Mouse (Mus musculus): ENCODE data around the gene Lmx1a.

Gene Lmx1a

DNA sequence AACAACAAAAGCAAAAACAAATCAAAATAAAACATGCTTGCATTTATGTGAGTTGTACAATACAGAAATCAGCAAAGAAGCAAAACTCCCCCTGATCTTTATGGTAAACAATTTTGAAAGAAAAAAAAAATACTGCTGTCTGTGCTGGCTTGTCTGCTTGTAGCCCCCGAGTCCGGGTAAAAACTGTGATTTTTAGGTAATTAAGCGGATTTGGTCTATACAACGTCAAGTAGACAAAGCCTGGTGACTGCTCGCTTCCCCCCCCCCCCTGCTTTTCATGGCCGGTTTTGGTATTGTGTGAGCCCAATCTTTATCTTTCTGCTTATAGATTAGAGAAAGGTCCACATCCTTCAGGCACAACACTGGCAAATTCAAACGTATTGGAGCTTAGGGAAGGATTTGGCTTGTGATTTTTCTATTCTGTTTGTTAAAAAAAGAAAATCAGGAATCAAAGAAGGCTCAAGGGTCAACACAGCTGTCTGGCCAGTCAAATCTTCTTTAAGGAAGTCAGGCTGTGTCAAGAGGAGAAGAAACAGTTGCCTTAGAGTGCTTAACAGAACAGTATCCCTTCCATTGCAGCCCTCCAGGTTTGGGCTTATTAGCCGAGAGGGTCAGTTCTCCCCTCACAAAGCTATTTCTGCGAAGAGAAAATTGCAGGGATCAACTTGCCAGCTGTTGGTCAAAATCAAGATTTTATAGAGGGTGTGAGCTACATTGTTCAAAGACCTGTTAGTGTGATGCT lies 4.6 kb downstream of the Lmx1a start:
- no peak for DNase-seq (ENCODE audit: extremely low spot score, low spot score)

DNA sequence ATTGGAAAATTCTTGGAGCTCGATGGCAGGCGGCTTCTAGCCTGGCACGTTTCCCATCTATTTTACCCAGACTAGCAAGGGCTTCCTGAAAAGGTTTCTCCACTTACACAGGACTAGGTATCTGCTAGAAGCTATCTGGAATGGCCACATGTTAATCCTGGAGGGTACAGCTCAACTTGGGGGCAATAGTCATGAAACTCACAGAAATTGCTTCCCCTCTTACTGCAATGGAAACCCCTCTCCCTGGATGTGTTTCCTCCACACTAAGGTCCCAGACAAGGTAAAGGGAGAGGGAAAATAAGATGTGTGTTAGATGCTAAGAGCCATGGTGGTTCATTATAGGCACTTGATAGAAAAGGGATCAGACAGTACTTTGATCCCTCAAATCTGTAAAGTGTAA lies 5.7 kb downstream of the Lmx1a start:
- no peak for DNase-seq (ENCODE audit: extremely low spot score, low spot score)

DNA sequence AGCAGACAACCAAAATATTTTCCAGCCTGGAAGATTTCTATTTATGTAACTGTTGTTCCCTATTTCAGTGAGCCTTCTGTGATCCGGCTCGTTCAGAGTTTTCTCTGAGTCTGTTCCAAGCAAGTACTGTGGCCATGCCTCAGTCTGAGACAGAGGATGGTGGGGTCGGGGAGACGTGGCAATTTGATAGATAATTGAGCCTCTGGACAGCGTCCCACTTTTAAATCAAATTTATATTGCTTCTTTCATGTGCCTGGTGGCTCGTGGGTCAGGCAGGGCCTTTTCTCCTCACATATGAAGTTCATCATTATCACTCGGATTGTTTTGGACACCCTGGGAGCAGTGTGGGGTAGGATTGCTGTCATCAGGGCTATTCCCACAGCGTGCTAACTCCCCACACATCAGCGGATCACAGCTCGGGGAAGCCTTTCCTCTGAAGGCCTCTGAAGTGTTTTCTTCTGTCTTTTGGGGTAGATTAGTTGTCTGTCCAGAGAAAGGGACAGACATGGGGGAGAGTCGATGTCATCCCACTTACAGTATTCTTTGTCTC lies 6.9 kb downstream of the Lmx1a start:
- no peak for DNase-seq (ENCODE audit: extremely low spot score, low spot score)

DNA sequence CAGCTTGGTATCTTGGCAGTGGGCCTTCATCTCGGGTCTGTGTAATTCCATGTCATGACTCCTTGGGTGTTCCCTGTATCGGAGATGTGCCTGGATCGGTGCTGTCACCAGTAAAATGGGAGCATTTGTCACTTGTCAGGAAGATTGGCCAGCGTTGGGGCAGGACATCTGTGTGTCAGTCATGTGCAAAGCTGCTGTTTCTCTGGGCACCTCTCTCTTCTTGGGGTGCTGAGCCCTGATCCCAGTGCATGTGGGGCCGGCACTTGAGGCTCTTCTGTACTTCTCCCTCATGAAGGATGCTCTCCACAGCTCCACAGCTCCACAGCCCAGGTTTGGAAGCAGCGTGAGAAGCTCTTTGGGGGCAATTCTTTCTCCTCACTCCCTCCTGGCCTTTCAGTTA lies 10.7 kb downstream of the Lmx1a start:
- no peak for DNase-seq (ENCODE audit: extremely low spot score, low spot score)

DNA sequence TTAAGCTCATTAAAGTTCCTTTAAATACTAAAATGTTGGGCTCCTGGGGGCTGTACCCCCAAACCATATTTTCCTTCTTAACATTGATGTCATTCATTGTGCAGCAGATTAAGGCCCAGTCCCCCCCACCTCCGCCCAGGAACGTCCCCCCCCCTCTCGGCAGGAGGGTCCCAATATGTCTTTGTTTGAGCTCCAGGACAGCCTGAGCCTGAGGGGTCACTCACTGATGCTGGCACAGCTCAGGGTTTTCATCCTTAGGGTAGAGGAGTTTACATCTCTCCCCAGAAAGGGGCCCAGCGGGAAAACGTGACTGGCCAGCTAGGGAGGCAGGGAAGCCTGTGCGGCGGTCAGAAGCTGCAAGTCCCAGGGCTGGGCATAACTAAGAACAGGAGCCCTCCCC lies 11.2 kb downstream of the Lmx1a start:
- DNase-seq (ENCODE audit: extremely low spot score, low spot score): no peak

DNA sequence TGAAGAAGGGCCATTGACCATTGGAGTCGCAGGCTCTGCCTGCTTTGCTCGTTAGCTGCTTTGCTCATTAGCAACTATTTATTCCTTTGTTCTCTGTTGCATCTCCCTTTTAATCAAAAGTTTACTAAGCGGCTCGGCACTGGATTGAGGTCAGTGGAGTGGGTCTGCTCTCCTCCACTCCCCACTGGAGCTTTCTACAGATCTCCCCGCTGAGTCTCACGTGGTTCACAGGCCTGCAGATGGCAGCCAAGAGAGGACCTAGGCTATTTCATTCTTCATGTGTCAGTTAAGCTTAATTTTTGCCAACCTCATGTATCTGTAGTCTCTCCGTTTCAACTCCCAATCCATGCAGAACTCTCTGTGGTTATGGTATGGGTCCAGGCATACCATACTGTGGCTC lies 16.5 kb downstream of the Lmx1a start:
- DNase-seq (ENCODE audit: extremely low spot score, low spot score): no peak

DNA sequence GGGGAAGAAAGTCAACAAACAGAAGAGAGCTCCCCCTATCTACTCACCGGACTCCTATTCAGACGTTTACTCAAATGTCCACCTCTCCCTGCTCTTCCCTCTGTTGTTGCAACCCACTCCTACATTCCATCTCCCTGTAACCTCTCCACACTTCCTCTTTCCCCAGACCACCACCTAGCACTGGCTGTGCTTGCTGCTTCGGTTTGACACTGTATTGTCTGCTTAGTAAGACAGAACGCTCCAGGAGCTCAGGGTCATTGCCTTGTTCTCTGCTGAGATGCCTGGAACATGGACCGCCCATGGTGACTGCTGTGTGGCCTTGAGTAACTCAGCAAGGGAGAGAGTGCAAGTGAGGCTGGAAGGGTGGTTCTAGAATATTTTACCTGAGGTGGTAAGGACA lies 19.7 kb downstream of the Lmx1a start:
- no peak for DNase-seq (ENCODE audit: extremely low spot score, low spot score)

DNA sequence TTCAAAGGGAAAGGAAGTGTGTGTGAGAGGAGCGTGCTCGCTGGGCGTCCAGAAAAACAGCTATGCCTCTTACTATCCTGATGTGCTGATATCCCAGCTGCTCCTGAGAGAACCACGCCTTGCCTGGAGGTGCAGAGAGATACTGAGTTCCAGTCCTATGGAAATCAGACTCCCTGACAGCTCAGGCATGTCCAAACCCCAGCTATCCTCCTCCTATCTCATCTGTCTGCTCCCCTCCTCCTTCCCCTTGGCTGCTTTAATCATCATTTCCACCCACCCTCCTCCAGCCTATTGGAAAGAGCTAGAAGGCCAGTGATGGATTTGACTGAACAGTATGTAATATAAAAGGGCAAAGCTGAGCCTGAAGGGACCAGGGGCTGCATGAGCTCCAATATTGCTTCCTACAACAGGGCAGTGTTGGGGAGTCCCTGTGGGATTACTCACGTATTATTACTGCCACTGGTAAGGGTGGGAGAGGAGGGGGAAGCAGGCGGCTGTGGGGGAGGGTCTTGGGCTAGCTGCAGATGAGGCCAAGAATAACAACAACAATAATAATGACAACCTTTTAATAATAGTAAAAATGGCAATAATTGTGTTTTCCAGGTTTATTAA lies 26.8 kb downstream of the Lmx1a start:
- no peak for DNase-seq (ENCODE audit: extremely low spot score, low spot score)

DNA sequence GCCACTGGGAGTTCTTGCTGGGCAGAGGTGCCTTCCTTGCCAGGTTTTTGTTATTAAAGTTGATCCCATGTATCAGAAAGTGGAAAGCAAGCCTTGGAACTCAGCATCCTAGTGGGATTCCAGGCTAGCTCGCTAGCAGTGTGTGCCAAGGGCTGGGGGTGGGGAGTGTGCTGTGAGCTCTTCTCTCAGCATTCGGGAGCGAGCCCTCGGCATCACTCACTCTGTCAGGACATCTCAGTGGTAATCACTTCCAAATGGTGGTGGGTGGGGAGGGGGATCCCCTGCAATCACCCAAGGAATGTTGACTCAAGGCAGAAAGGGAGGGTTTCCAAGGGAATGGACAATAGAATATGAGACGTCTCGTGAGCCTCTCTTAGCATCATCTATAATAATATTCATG lies 45.4 kb downstream of the Lmx1a start:
- DNase-seq (ENCODE audit: extremely low spot score, low spot score): peak; percentile 48

DNA sequence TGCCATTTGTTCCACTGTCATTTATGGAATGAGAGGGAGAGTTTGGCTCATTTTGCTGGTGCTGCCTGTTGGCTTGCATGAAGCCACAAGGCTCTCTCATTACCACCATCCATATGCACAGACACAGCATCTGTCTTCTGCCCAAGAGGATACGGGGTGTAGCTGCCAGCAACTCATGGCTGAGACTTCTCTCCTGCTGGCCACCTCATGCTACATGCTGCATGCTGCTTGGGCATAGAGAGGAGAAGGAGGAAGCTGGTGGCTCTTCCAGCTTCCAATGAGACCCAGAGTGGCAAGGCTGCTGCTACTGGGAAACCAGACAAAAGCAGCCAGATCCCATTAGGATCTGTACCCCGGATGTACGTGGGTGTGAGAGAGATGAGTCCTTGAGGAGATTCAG lies 47.8 kb downstream of the Lmx1a start:
- DNase-seq (ENCODE audit: extremely low spot score, low spot score): no peak

DNA sequence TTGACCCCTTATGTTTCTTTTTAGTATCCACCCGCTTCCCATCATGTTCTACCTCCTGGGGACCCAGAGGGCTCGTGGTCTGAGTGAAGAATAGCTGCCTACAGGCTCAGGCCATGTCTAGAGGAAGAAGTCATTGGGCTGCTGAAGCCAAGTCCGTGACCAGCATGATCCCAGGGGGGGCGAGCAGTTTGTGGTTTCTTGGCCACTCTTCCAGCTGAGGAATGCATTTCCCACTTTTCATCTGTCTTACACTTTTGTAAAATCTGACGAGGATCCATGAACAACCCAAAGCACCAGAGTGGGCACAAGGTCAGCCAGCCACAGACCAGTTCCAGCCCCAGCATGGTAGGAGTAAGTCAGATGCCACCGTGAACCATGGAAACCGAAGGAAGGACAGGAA lies 50.2 kb downstream of the Lmx1a start:
- DNase-seq (ENCODE audit: extremely low spot score, low spot score): no peak

DNA sequence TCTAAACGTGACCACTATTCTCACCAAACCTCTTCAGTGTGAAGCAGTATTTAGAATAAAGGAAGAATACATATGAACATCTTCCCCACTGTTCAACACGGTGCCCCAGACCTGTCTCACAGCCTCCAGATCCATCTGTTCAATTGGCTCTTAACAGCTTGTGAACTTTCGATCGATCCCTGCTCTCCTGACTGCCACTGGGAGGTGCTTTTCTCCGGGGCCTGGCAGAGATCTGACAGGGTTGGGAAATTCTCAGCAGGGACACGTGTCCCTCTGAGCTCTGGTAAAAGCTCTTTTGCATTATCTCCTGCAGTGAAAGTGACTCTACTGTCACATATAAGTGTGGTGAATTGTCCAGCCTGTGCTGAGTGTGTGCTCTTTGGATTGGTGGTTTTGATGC lies 57.6 kb downstream of the Lmx1a start:
- DNase-seq (ENCODE audit: extremely low spot score, low spot score): no peak

DNA sequence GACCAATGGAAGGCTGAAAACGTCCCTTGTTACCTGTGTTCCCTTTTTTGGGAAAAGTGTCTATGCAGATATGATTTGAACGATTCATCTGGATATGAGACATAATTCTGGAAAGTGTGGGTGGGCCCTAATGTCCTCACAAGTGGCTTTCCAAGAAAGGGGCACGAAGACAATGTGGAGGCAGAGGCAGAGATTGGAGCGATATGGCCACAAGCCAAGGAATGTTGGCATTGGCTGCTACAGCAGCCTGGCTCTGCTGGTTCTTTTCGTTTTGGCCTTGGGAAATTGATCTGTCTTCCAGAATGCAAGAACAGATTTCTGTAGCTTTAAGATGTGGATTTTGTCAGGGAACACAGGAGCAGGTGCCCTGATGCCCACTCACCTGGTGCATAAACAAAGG lies 63.6 kb downstream of the Lmx1a start:
- no peak for DNase-seq (ENCODE audit: extremely low spot score, low spot score)

DNA sequence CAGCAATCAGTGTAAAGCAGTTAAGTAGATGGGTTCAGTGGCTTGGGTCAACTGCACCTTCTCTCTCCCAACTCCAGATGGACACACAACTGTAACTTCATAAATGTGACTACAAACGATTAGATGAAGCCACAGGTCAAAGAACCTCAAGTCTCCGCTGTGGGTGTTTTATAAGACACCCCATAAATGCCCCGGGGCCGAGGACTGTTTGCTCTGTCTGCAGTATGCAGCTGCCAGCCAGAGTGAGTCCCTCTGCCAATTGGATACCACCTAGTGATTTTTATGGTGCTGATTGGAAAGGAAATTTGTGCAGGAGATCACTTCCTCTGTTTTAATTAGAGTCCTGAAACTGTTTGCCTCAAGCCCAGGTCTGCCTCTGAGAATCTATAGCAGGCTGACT lies 65.0 kb downstream of the Lmx1a start:
- DNase-seq (ENCODE audit: extremely low spot score, low spot score): no peak

DNA sequence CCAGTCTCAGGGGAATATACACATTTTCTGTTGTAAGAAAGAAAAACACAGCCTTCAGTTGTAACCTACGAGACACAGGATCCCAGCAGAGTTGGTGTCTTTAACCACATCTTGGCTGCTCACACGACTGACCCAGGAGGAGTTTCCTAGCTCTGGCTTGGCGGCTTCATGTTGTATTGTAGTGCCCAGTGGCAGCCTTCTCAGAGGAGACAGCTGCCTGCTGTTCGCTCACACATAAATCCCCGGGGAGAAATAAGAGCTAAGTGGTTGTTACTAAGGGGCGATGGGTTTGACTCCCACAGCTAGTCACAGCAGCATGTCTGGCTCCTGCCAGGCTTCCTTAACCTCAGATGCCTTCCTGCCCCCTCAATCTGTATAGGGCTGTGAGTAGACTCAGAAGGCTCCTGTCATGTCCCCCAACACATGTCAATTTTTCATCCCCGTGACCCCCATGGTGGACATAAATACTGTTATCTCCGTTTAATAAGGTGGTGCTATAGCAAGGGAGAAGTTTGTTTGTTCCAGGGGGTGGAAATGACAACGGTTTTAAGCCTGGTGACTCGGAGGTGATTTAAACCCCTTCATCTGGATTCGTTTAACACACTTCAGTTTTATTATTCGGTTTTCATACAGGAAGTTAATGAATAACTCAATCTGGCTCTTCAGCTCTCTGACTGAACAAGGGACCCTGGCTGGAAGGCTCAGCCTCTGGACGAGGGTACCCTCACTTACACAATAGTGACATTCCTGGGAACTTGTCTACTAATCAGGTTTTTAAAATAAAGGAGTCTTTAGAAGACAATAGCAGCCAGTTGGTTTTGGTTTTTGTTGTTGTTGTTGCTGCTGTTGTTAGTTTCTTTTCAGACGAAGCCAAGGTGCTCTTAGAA lies 65.8 kb downstream of the Lmx1a start:
- no peak for DNase-seq (ENCODE audit: extremely low spot score, low spot score)

DNA sequence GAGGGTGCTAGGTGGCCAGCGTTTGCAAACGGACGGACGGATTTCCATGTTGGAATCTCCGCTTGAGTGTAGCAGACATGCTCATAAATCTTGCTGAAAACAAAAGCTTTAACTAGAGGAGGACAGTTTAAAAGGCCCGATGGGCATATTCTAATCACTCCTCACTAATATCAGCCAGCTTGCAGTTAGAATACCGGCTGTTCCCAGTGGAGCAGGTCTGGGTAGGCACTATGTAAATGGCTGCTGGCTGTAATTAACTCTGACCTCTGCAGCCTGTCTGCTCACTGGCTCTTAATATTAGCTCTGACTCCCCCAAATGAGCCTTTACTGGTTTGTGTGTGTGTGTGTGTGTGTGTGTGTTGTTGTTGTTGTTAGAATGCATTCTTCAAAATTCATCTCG lies 69.2 kb downstream of the Lmx1a start:
- no peak for DNase-seq (ENCODE audit: extremely low spot score, low spot score)

DNA sequence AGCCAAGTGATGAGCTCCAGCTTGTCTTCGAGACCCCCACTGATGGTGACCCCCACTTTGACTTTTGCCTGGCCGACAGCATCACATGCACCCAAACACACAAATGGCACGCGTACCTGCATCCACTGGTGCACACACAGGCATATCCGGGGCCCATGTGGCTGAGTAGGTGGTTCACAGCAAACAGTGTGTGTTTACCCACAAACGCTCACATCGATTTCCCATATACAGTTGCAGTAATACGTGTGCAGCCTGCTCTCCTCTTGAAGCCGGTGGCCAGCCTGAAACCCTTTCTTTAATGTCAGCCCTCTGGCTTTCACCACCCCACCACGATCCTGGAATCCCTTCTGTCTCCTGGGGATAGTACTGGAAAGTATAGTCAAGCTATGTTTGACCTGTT lies 71.3 kb downstream of the Lmx1a start:
- no peak for DNase-seq (ENCODE audit: extremely low spot score, low spot score)

DNA sequence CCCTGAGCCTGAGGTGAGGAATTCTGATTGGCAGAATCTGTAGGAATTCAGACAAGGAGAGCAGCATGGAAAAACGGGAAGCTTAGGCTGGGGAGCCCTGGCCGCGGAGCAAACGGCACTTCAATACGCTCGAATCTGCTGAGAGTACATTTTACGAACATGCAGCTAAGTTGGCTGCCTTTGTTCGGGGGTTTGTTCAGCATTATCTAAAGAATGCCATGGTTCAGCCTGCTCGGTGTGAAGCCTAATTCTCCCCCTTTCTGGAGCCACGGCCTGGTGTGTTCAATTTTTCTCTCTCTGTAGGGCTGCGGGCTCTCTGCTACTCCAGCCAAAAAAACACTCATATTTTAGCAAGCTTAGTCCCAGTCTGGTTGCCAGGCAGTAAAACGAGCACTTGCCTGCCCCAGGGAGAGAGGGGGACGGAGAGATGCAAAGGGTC lies 72.8 kb downstream of the Lmx1a start:
- DNase-seq (ENCODE audit: extremely low spot score, low spot score): peak; percentile 37

DNA sequence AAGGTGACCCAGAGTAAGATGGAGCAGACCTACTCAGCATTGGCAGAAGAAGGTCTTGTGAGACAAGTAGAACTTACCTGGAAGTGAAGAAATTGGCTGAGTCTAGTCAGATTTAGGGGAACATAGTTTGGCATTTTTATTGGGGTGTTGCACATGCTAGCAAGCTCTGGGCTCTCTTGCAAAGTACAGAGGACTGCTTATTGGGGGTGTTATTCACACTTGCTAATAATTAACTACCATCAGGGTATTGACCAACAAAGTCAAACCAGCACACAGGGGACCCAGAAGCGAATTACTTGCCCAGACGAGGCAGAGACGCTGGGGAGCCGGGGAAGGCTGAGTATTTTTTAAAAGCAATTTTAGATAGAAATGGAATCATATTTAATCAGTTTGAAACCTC lies 77.6 kb downstream of the Lmx1a start:
- DNase-seq (ENCODE audit: extremely low spot score, low spot score): no peak

DNA sequence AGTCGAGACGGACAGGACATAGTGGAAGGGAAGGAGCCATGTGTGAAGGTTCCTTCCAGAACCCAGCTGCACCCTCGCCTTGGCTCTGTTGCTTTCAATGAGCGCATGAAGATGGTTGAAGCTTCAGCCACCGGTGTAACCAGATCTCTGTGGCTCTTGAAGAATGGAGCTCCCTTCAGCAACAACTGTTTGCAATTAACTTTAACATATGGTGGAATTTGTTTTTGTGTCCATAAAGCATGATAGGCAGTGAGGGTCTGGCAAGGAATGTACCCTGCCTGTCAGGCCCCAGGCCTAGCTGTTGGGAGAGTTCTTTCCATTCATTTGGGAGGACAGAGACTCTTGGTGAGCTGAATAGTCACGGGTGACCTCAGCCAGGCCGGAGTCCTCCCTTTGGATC lies 81.4 kb downstream of the Lmx1a start:
- no peak for DNase-seq (ENCODE audit: extremely low spot score, low spot score)

DNA sequence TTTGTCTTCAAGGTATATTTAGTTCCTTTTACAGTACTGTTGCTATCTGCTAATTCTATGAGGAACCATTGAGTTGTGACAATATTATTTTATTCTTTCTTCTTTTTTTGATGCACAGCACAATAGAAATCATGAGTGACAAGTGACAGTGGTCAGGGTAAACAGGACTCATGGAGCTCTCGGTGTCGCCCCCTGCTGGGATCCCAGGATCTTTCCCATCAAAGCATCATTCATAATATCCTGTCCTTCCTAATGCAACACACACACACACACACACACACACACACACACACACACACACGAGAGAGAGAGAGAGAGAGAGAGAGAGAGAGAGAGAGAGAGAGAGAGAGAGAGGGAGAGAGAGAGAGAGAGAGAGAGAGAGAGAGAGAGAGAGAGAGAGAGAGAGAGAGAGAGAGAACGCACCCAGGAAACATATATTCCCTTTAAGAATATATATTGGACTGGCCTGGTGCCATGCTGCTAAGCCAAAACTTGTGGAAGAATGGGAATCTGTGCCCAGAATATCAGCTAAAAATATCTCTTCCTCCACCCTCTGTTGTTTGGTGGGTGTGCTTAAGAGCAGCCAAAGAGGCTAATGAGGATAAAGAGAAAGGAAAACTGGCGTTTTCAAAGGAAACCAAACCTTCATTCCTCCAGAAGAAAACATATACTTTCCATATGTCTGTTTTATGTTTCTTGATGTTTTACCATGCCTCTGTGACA lies 90.9 kb downstream of the Lmx1a start:
- no peak for DNase-seq (ENCODE audit: extremely low spot score, low spot score)

Data from neural tube, embryonic 10.5 days (tissue).